Comparison of ENCODE assay signal across 12 mouse cellular contexts in the genomic region with DNA sequence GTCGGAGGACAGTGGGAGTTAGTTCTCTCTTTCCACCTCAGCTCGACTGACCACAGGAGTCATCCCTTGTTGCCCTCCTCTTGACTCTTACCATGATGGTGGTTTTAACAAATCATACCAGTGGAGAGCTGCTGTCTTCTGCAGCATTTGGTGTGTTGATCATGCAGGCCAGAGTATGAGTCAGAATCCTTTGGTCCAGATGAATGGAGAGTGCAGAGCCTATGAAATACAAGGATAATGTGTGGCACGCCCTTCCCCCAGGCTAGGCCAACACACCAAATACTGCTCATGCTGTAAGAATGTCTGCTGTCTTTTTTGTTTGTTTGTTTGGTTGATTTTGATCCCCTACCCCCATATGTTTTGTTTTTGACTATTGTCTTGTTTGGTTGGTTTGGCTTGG.
"Had no signal": no experiment of that assay in that cellular context is flagged by ENCODE, and none has a peak within 500 bp of the region (broad histone marks: within the 10 kb centered on the region; RNA-seq: fewer than 3 reads in every experiment).

No protein-coding gene starts in this region.

- H3K27me3 ChIP-seq: midbrain, embryonic 12.5 days; neural tube, embryonic 13.5 days had no signal

- H3K27ac ChIP-seq: limb, embryonic 13.5 days; liver, embryonic 14.5 days; midbrain, embryonic 12.5 days; neural tube, embryonic 13.5 days; stomach, postnatal 0 days had no signal

- H3K4me2 ChIP-seq: limb, embryonic 13.5 days; midbrain, embryonic 12.5 days; neural tube, embryonic 13.5 days had no signal

- H3K36me3 ChIP-seq: limb, embryonic 13.5 days; midbrain, embryonic 12.5 days; neural tube, embryonic 13.5 days had no signal

- H3K4me3 ChIP-seq: limb, embryonic 13.5 days; midbrain, embryonic 12.5 days; neural tube, embryonic 13.5 days had no signal

- H3K9me3 ChIP-seq: limb, embryonic 13.5 days; midbrain, embryonic 12.5 days; neural tube, embryonic 13.5 days had no signal

- DNase-seq: kidney, postnatal 36 days; left cerebral cortex, postnatal 4 days; lung, adult 18-20 months; right cerebral cortex, postnatal 25 days; thymus, adult 18-20 months; thymus, postnatal 14 days had no signal

- H3K4me1 ChIP-seq: midbrain, embryonic 12.5 days had no signal

- ATAC-seq: midbrain, embryonic 16.5 days had no signal

- H3K9ac ChIP-seq: limb, embryonic 13.5 days; liver, embryonic 14.5 days; midbrain, embryonic 12.5 days; neural tube, embryonic 13.5 days had no signal
